Mouse (Mus musculus): ENCODE data around the gene Mast3. TPM values are rescaled to one million over a fixed set of nuclear protein-coding genes. Genes with fewer than 3 reads are reported as not detected.

The Mast3 gene
- polyA plus RNA-seq, 1 experiment from 2014 or later = 9.8 TPM

DNA sequence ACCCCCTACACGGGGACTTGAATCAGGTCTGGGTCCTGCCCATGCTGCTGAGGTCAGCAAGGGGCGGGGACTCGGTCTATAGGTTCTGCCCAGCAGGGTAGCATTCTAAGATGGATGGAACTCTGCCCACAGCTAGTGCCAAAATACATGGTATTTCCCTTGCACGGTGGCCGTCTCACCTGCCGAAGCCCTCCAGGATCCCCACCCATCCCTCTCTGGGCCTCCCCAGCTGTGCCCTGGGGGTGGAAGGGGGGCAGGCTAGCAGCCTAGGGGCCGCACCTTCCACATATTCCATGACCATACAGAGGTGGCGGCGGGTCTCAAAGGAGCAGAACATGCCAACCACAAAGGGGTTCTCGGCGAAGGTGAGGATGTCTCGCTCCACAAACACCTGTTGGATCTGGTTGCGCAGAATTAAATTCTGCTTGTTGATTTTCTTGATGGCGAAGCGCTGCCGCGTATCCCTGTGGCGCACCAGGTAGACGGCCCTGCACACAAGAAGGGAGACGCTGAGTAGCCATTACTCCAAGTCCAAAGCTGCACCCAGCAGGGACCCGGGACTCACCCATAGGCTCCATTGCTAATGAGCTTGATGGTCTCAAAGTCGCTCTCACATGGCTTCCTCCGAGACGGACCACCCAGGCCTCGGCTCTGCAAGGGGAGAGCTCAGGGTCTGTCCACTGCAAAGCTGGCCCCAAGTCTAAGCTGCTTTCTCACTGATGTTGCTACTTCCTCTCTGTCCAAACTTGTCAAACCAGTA lies 18.4 kb downstream of the Mast3 start:
- peaks cover 76% of the 10 kb centered on the region for H3K36me3 ChIP-seq
- no peak overlapping the region for H3K27ac ChIP-seq (replicated peaks)
- 89% methylated on average over 25 of the region's 25 CpGs for WGBS
- DNase-seq (ENCODE audit: low spot score) = no peak
- H3K4me1 ChIP-seq = peaks cover 30% of the 10 kb centered on the region
- no peaks in the 10 kb centered on the region for H3K9me3 ChIP-seq (replicated peaks)
- H3K27me3 ChIP-seq (ENCODE audit: low read depth, poor library complexity, severe bottlenecking) = peaks cover 54% of the 10 kb centered on the region
- H3K4me3 ChIP-seq = no peak overlapping the region

DNA sequence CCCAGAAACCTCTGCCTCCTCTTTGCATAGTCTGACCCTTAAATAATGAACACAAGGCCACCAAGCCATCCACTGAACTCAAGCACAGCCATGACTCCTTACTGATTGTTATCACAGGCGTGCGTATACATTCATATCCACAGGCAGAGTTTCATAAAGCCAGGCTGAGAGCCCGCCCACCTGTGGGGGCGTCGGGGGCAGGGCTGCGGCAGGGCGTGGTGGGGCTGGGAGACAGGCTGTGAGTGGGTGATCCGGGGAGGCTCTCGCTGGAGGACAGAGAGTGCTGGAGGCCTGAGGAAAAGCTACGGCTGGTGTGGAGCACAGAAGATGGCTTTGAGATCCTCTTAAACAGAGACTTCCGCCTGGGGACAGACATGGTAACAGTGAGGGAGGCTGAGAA lies 24.8 kb downstream of the Mast3 start:
- no peak for DNase-seq (ENCODE audit: low spot score)
- no peaks in the 10 kb centered on the region for H3K27me3 ChIP-seq (ENCODE audit: low read depth, poor library complexity, severe bottlenecking)
- no peak overlapping the region for H3K27ac ChIP-seq (replicated peaks)
- no peak overlapping the region for H3K4me3 ChIP-seq
- no peaks in the 10 kb centered on the region for H3K9me3 ChIP-seq (replicated peaks)
- H3K4me1 ChIP-seq = peaks cover 28% of the 10 kb centered on the region
- 79% methylated on average over 11 of the region's 11 CpGs for WGBS
- H3K36me3 ChIP-seq = peaks cover 73% of the 10 kb centered on the region

DNA sequence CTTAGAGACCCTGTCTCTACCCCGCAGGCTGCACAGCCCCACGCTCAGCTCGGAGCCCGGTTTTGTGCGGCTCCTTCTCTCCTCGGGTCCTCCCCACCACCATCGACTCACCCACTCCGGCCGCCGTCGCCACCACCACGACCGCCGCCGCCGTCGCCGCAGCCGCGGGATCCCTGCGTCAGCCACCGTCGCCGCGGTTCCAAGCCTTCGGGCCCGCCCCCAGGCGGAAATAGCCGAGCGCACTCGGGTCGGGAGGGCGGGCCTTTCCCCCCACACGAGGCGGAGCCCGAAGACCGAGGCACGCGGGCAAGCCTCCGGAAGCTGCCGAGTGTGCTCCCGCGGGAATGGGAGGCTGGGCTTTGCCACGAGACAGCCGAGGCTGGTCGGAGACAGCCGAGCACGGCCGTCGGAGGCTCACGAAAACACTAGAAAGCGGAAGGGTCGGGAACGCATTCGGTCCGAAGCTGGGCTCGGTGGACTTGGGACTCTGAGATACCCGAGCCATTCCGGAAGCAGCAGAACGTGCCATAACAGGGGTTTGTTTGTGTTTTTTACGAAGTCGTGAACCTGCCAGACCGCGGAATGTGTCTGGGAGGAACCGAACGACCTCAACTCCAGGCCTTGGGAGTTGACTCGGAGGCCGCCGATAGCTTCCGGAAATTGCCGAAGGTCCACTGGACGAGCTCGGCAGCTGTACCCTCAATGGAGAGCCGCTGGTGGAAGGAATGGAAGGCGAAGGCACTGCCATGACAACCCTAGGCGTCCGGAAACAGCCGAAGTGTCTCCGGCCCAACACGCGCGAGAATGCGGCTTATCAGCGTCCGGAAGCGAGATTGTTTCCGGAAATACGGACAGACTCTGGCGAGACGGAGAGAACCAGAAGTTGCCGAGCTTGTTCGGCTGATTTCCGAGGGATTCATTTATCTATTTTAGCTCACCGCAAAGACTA lies 28.1 kb downstream of the Mast3 start, which contains the start of gene Pik3r2:
TSS of gene Pik3r2 (minus strand) at position 218 of the 949 bp plus-strand sequence.
- Histone ChIP-seq H3K9me3 (replicated peaks) (no peaks in the 10 kb centered on the region), H3K4me3 (peak within 1 kb of the TSS; percentile 87), H3K27me3 (ENCODE audit: low read depth, poor library complexity, severe bottlenecking) (no peaks in the 10 kb centered on the region; the same call in 1 of the 2 replicates), H3K27ac (replicated peaks) (peak within 1 kb of the TSS; percentile 95), H3K4me1 (peaks cover 51% of the 10 kb centered on the region), H3K36me3 (peaks cover 75% of the 10 kb centered on the region)
- WGBS = under 1% methylated on average over 94 of the region's 94 CpGs
- DNase-seq (ENCODE audit: low spot score) = peak; percentile 98

DNA sequence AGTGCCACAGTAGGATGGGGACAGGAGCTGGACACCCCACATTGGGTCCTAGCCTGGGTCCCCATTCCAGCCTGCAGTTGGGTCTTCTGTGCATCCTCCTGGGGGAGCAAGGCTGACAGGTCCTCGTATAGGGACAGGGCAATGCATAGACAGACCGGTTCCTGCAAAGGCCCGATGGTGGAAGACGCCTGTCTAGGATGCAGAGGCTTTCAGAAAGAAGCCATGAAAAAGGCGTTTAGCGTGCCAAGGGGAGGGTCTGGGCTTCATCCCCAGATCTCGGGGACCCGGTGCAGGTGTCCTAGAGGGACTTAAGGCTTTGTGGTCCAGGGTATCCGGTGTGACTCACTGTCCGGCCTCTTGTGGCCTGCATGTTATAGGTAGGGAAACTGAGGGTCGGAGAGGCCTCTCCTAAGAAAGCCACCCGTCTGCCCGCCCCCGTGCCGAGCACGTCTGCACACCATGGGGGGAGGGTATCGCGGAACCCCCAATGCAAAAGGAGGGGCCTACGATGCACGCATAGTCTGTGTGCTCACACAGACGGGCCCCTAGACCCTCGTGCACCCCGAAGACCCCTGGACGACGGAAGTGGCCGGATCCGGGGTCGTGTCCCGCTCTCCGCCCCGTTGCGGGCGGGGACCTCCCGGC lies 28.9 kb downstream of the Mast3 start:
- H3K27me3 ChIP-seq (ENCODE audit: low read depth, poor library complexity, severe bottlenecking) = peaks cover 4% of the 10 kb centered on the region; the same call in 1 of the 2 replicates
- H3K4me3 ChIP-seq = peak overlapping the region; percentile 87
- H3K4me1 ChIP-seq = peaks cover 51% of the 10 kb centered on the region
- peak overlapping the region; percentile 95 for H3K27ac ChIP-seq (replicated peaks)
- WGBS = 3% methylated on average over 34 of the region's 34 CpGs
- H3K9me3 ChIP-seq (replicated peaks) = no peaks in the 10 kb centered on the region
- DNase-seq (ENCODE audit: low spot score) = peak; percentile 27
- peaks cover 75% of the 10 kb centered on the region for H3K36me3 ChIP-seq

DNA sequence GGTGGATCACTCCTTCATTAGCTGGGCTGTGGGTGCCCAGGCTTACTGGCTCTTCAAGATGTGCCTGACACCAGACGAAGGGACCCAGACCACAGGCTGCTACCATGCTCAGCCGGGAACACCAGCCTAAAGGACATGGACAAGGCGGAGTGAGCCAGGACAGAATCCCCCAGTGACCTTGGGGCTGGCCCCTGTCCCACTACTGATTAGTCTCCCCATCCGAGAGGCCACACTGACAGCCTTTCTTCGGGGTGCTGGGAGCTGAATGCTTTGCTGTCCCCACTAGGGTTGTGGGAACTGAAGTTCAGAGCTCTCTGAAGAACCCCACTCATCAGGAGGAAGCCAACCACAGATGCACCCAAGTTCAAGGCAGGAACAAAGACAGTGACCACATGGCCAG lies 29.6 kb downstream of the Mast3 start:
- H3K9me3 ChIP-seq (replicated peaks) = no peaks in the 10 kb centered on the region
- peak overlapping the region; percentile 95 for H3K27ac ChIP-seq (replicated peaks)
- H3K4me3 ChIP-seq = peak overlapping the region; percentile 87
- 96% methylated on average over 5 of the region's 5 CpGs for WGBS
- peaks cover 11% of the 10 kb centered on the region for H3K27me3 ChIP-seq (ENCODE audit: low read depth, poor library complexity, severe bottlenecking)
- H3K36me3 ChIP-seq = peaks cover 75% of the 10 kb centered on the region
- no peak for DNase-seq (ENCODE audit: low spot score)
- H3K4me1 ChIP-seq = peaks cover 51% of the 10 kb centered on the region

DNA sequence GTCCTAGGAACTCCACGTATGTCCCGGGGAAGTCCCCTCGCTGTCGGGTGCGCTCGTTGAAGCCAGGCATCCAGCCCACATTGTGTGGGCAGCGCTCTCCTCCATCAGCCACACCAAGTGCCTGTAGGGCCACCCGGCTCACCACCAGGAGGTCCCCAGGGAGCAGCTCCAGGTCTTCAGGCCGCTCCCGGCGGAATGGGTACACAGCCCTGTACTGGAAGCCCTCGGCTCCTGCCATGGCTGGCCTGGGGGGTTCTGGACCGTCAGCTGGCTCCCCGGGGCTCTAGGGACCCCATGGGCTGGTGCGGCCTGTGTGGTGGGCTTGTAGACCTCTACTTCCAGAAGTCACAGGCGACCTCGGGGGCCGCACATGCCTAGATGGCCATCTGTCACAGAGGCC lies 30.1 kb downstream of the Mast3 start:
- DNase-seq (ENCODE audit: low spot score) = no peak
- Histone ChIP-seq H3K36me3 (peaks cover 75% of the 10 kb centered on the region), H3K27ac (replicated peaks) (0 out of 2 replicates have a peak overlapping the region, but pooled peaks have one; percentile 23), H3K9me3 (replicated peaks) (no peaks in the 10 kb centered on the region), H3K27me3 (ENCODE audit: low read depth, poor library complexity, severe bottlenecking) (peaks cover 13% of the 10 kb centered on the region), H3K4me1 (peaks cover 52% of the 10 kb centered on the region), H3K4me3 (peak overlapping the region; percentile 87; the same call in 1 of the 2 replicates)
- WGBS = 95% methylated on average over 18 of the region's 18 CpGs

DNA sequence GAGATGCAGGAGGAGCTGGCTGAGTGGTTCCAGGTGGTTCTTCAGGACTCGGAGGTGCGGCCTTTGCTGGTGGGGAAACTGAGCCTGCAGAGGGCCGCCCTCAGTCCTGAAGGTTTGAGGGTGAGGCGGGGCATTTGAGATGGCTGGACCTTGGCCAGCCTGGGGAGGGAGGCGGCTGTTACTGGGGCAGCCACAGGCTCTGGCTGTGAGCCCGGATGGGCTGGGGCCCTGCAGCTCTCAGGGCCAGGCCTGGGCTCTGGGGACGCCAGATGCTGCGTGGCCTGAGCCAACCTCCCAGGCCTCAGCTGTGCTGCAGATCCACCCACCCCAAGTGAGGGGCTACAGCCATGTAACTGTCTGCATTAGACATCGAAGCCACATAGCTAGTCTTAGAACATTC lies 31.0 kb downstream of the Mast3 start:
- peaks cover 73% of the 10 kb centered on the region for H3K36me3 ChIP-seq

DNA sequence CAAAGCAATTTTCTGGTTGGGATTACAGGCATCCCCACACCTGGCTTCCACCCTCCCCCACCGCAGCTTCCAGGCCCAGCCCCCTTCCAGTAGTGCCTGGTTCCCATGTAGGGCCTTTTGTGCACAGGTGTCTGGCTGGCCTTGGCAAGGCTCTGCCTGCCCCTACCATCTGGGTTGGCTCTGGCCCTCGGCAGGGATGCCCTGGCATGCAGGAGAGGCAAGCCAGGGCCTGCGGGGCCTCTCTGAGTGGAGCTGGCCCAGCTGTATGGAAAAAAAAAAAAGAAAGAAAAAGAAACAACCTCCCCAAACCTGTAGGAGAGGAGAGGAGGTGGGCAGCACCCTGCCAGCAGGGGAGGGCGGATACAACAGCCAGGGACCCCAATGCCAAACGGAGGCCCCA lies 31.4 kb downstream of the Mast3 start:
- Histone ChIP-seq H3K27ac (replicated peaks) (no peak overlapping the region), H3K9me3 (replicated peaks) (no peaks in the 10 kb centered on the region), H3K4me1 (peaks cover 53% of the 10 kb centered on the region), H3K4me3 (no peak overlapping the region), H3K27me3 (ENCODE audit: low read depth, poor library complexity, severe bottlenecking) (peaks cover 13% of the 10 kb centered on the region), H3K36me3 (peaks cover 73% of the 10 kb centered on the region)
- DNase-seq (ENCODE audit: low spot score) = no peak
- WGBS = 89% methylated on average over 5 of the region's 5 CpGs

More for the DNA sequence above, 31.0 kb downstream of the Mast3 start:
- Histone ChIP-seq H3K27ac (replicated peaks) (no peak overlapping the region; the same call in 1 of the 2 replicates), H3K4me1 (peaks cover 56% of the 10 kb centered on the region), H3K27me3 (ENCODE audit: low read depth, poor library complexity, severe bottlenecking) (peaks cover 13% of the 10 kb centered on the region), H3K4me3 (no peak overlapping the region), H3K9me3 (replicated peaks) (no peaks in the 10 kb centered on the region)
- no peak for DNase-seq (ENCODE audit: low spot score)
- WGBS = 88% methylated on average over 9 of the region's 9 CpGs

DNA sequence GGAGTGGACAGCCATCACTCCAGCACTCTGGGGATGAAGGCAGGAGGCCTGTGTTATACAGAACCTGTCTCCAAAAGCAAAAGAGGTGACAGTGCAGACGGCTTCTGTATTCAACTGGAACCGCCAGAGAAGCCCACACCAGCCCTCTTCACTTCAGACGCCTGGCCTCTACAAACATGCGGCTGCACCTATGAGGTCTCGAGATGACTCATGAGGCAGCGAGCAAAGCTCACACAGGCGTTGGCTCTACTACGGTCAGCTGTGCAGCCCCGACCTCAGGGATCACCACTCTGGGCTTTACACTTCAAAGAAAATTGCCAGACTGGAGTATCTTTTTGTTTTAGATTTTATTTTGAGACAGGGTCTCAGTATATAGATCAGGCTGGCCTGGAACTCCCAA lies 32.0 kb downstream of the Mast3 start:
- peaks cover 73% of the 10 kb centered on the region for H3K36me3 ChIP-seq
- no peak overlapping the region for H3K27ac ChIP-seq (replicated peaks)
- 91% methylated on average over 9 of the region's 9 CpGs for WGBS
- H3K9me3 ChIP-seq (replicated peaks) = no peaks in the 10 kb centered on the region
- peaks cover 48% of the 10 kb centered on the region for H3K4me1 ChIP-seq
- no peak overlapping the region for H3K4me3 ChIP-seq
- no peak for DNase-seq (ENCODE audit: low spot score)
- peaks cover 17% of the 10 kb centered on the region for H3K27me3 ChIP-seq (ENCODE audit: low read depth, poor library complexity, severe bottlenecking)

DNA sequence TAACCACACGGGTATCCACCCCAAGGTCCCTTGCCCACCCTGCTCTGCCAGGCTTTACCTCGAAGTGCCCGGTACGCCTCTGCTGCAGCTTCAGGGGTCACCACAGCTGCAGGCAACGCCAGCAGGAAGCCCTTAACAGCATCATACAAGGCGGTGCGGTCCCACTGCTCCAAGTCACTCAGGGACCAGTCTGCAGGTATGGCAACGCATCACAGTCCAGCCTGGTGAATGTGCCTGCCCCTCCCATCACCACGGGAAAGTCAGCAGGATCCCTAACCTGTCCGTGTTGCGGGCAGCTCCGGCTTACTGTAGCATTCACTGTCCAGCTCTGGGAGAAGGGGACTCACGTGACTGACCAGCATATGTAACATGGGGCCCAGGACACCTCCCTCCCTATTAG lies 32.8 kb downstream of the Mast3 start:
- Histone ChIP-seq H3K27me3 (ENCODE audit: low read depth, poor library complexity, severe bottlenecking) (peaks cover 25% of the 10 kb centered on the region), H3K36me3 (peaks cover 78% of the 10 kb centered on the region), H3K4me3 (no peak overlapping the region), H3K27ac (replicated peaks) (no peak overlapping the region), H3K4me1 (peaks cover 48% of the 10 kb centered on the region), H3K9me3 (replicated peaks) (no peaks in the 10 kb centered on the region)
- 93% methylated on average over 13 of the region's 13 CpGs for WGBS
- no peak for DNase-seq (ENCODE audit: low spot score)

DNA sequence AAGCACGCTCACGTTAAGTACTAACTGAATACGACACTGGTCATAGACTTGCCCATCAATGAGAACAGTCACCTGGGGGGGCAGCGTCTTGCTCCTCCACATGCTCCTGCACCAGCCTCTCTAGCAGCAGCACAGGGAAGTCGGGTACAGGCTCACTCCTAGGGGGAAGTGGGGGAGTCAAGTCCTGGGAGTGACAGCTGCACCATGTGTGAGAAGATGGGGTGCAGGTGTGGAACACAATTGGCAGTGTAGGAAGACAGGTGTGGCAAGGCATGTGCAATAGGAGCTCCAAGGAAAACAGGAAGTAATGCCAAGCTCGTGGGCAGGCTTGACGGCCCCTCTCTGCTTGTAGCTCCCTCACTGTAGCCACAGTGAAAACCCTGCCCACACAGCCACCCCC lies 33.6 kb downstream of the Mast3 start:
- no peak overlapping the region for H3K4me3 ChIP-seq
- H3K36me3 ChIP-seq = peaks cover 78% of the 10 kb centered on the region
- DNase-seq (ENCODE audit: low spot score) = no peak
- H3K4me1 ChIP-seq = peaks cover 53% of the 10 kb centered on the region
- H3K27ac ChIP-seq (replicated peaks) = no peak overlapping the region
- H3K9me3 ChIP-seq (replicated peaks) = no peaks in the 10 kb centered on the region
- peaks cover 34% of the 10 kb centered on the region for H3K27me3 ChIP-seq (ENCODE audit: low read depth, poor library complexity, severe bottlenecking)
- WGBS = 94% methylated on average over 7 of the region's 7 CpGs

DNA sequence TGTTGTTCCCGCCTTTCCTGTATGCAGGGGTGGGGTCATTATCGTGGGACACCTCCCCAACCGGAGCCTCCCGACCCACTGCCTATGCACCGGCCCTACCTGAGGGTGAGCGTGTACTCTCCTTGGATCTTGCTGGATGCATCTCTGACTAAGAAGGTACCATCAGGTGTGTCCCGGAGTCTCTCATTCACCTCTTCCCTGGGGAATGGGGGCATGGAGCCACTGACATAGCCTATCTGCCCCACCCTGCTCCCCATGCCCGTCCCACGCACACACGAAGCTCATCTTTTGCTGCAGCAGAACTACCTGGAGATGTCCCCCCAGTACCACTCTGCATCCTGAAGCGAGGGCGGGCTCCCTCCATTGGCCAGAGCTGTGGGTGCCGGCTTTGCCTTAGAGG lies 34.1 kb downstream of the Mast3 start:
- DNase-seq (ENCODE audit: low spot score) = no peak
- WGBS = 95% methylated on average over 13 of the region's 13 CpGs
- Histone ChIP-seq H3K36me3 (peaks cover 78% of the 10 kb centered on the region), H3K27me3 (ENCODE audit: low read depth, poor library complexity, severe bottlenecking) (peaks cover 39% of the 10 kb centered on the region), H3K4me3 (no peak overlapping the region), H3K27ac (replicated peaks) (no peak overlapping the region), H3K4me1 (peaks cover 53% of the 10 kb centered on the region), H3K9me3 (replicated peaks) (no peaks in the 10 kb centered on the region)
